Mouse (Mus musculus) cortical plate, adult 2 months (tissue): ENCODE measurements at regions not wholly inside any gene's neighbourhood (a gene's known extent, or its start where the extent isn't known, plus 50 kb on each side); places are given as distances from the start of the nearest gene placed in this dataset.

Source experiments
- CTCF ChIP-seq: fragments of 200-500 bp; IDR thresholded peaks from 2 replicates; pipeline ENCODE4 v1.5.1; 2011; ENCODE audit warnings: mild to moderate bottlenecking, control low read depth, low read length; ENCODE audit not compliant: insufficient read depth; ENCODE audit errors: extremely low read depth
- POLR2A ChIP-seq: fragments of 200-500 bp; IDR thresholded peaks from 2 replicates; pipeline ENCODE4 v1.6.1; 2011; ENCODE audit warnings: mild to moderate bottlenecking, low read length, control low read depth; ENCODE audit not compliant: insufficient read depth; ENCODE audit errors: extremely low read depth

DNA sequence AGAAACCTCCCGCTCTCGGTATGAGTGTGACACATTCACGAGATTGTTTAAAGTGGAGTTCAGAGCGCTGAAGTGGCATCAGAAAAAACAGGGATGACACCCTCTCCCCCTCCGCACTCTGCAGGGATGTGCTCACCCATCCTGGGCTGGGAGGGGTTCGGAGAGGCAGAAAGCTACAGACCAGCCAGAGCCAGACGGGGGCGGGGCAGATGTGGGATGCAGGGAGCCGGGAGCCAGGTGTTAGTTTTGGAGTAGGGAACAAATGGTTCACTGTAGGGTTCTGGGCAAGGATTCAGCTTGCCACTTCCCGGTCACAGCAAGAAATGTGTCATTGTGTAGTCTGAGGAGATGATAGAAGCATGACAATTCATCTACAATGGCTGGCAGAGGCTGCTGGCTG lies 442.8 kb downstream of the Matn1 start:
- TF ChIP-seq CTCF (no peak), POLR2A (no peak)
